Mouse (Mus musculus): ENCODE results near the gene Fam57b.

Fam57b gene

GRCm38 (mm10) chr7:126798127-126799049 lies 920 bp downstream of the Fam57b start:
- DNase-seq (ENCODE audit: extremely low read depth, insufficient read length, low spot score) = no peak

- peak; percentile 94 for DNase-seq (ENCODE audit: extremely low read depth, insufficient read length, low spot score)
Observed at GRCm38 (mm10) chr7:126799050-126799467, 1.6 kb downstream of the Fam57b start.

- DNase-seq (ENCODE audit: extremely low read depth, insufficient read length, low spot score) = peak; percentile 89
Observed at GRCm38 (mm10) chr7:126799468-126800268, 2.2 kb downstream of the Fam57b start.

- no peak for DNase-seq (ENCODE audit: extremely low read depth, insufficient read length, low spot score)
Observed at GRCm38 (mm10) chr7:126800269-126801056, 3.0 kb downstream of the Fam57b start.

- no peak for DNase-seq (ENCODE audit: extremely low read depth, insufficient read length, low spot score)
Observed at GRCm38 (mm10) chr7:126801057-126801422, 3.6 kb downstream of the Fam57b start.

GRCm38 (mm10) chr7:126802134-126802889 lies 4.8 kb downstream of the Fam57b start:
- no peak for DNase-seq (ENCODE audit: extremely low read depth, insufficient read length, low spot score)

- no peak for DNase-seq (ENCODE audit: extremely low read depth, insufficient read length, low spot score)
Observed at GRCm38 (mm10) chr7:126803181-126803580, 5.7 kb downstream of the Fam57b start.

- no peak for DNase-seq (ENCODE audit: extremely low read depth, insufficient read length, low spot score)
Observed at GRCm38 (mm10) chr7:126803751-126804150, 6.3 kb downstream of the Fam57b start.

GRCm38 (mm10) chr7:126806956-126807355 lies 9.5 kb downstream of the Fam57b start:
- DNase-seq (ENCODE audit: extremely low read depth, insufficient read length, low spot score) = peak; percentile 65

GRCm38 (mm10) chr7:126807405-126807804 lies 9.9 kb downstream of the Fam57b start:
- peak; percentile 61 for DNase-seq (ENCODE audit: extremely low read depth, insufficient read length, low spot score)

GRCm38 (mm10) chr7:126808703-126809455 lies 11.4 kb downstream of the Fam57b start:
- peak; percentile 92 for DNase-seq (ENCODE audit: extremely low read depth, insufficient read length, low spot score)

GRCm38 (mm10) chr7:126809723-126810369 lies 12.4 kb downstream of the Fam57b start:
- DNase-seq (ENCODE audit: extremely low read depth, insufficient read length, low spot score) = no peak

- DNase-seq (ENCODE audit: extremely low read depth, insufficient read length, low spot score) = no peak
Observed at GRCm38 (mm10) chr7:126815726-126816222, 18.3 kb downstream of the Fam57b start.

GRCm38 (mm10) chr7:126816494-126816893 lies 19.0 kb downstream of the Fam57b start:
- no peak for DNase-seq (ENCODE audit: extremely low read depth, insufficient read length, low spot score)

- DNase-seq (ENCODE audit: extremely low read depth, insufficient read length, low spot score) = no peak
Observed at GRCm38 (mm10) chr7:126817595-126817994, 20.1 kb downstream of the Fam57b start.

- DNase-seq (ENCODE audit: extremely low read depth, insufficient read length, low spot score) = no peak
Observed at GRCm38 (mm10) chr7:126818818-126819217, 21.4 kb downstream of the Fam57b start.

GRCm38 (mm10) chr7:126821835-126822511 lies 24.5 kb downstream of the Fam57b start:
- DNase-seq (ENCODE audit: extremely low read depth, insufficient read length, low spot score) = peak; percentile 51

GRCm38 (mm10) chr7:126822741-126823140 lies 25.3 kb downstream of the Fam57b start:
- DNase-seq (ENCODE audit: extremely low read depth, insufficient read length, low spot score) = no peak

Data from 3134 (cell line).